Mouse (Mus musculus) hindbrain, embryonic 16.5 days (tissue): Measurements from ENCODE around the gene Aes. TPM values are rescaled to one million over a fixed set of nuclear protein-coding genes. Genes with fewer than 3 reads are reported as not detected.

Experiments
- ATAC-seq: fragments of 200-750 bp; cut with Nextera tagmentation; 2 replicates; pipeline ENCODE4 v1.8.0; 2017; ENCODE audit warnings: moderate TSS enrichment, moderate library complexity
- H3K27ac ChIP-seq: fragments of 300-500 bp; sonication (generic); 2 replicates; pipeline ENCODE4 v1.5.1; 2014; ENCODE audit warnings: low read depth, mild to moderate bottlenecking, control low read depth, low read length, moderate library complexity
- H3K27me3 ChIP-seq: fragments of 300-500 bp; sonication (generic); replicated peaks from 2 replicates; pipeline ENCODE4 v1.6.1; 2014; ENCODE audit warnings: low read length; ENCODE audit not compliant: control insufficient read depth, insufficient read depth
- H3K36me3 ChIP-seq: fragments of 300-500 bp; sonication (generic); 2 replicates; pipeline ENCODE4 v1.6.1; 2014; ENCODE audit warnings: mild to moderate bottlenecking, low read length, moderate library complexity, mixed read lengths; ENCODE audit not compliant: control insufficient read depth, insufficient read depth
- H3K4me1 ChIP-seq: fragments of 300-500 bp; sonication (generic); 2 replicates; pipeline ENCODE4 v1.6.1; 2014; ENCODE audit warnings: low read depth, low read length; ENCODE audit not compliant: control insufficient read depth, insufficient read depth
- H3K4me2 ChIP-seq: fragments of 300-500 bp; sonication (generic); 2 replicates; pipeline ENCODE4 v1.6.1; 2014; ENCODE audit warnings: mild to moderate bottlenecking, low read length, control low read depth, moderate library complexity
- H3K4me3 ChIP-seq: fragments of 300-500 bp; sonication (generic); 2 replicates; pipeline ENCODE4 v1.5.1; 2014; ENCODE audit warnings: mild to moderate bottlenecking, low read length, control low read depth, moderate library complexity
- H3K9ac ChIP-seq: fragments of 300-500 bp; sonication (generic); 2 replicates; pipeline ENCODE4 v1.6.1; 2014; ENCODE audit warnings: low read depth, mild to moderate bottlenecking, control low read depth, low read length, moderate library complexity
- H3K9me3 ChIP-seq: fragments of 300-500 bp; sonication (generic); 2 replicates; pipeline ENCODE4 v1.6.1; 2014; ENCODE audit warnings: mild to moderate bottlenecking, low read length, moderate library complexity; ENCODE audit not compliant: control insufficient read depth
- WGBS: fragments of 180-500 bp; shearing (Covaris S2); extraction: QIAGEN DNeasy Blood & Tissue Kit; methylation state at CpG from one replicate; pipeline ENCODE4 v1.1.7; 2014; 5-methylcytosine and 5-hydroxymethylcytosine counted together
- polyA plus RNA-seq: library from polyadenylated mRNA; unstranded; fragments of >200 nt; fragmentation: Nextera tagmentation; extraction: Ambion mirVana; gene quantifications from 2 replicates; pipeline ENCODE4 v1.2.1, GENCODE M21; 2015

Gene Aes
- polyA plus RNA-seq, 1 experiment from 2014 or later: 457 TPM

DNA sequence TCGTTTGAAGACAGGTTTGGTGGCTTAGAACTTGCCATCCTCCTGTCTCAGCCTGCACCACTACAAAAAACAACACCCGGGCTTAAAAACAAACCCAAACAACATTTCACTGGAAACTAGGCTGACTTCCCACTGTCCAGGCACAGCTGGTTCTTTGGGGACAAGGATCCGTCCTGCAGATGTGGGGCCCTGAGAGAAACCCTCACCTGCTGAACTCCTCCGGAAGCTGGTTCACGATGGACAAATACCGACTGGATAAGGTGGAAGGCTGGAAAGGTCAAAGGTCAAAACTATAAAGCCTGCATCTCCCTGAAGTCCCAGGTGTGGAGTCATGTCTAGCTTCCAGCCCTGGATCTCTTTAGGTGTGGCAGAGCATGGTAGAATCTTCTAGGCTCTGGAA lies 39.6 kb downstream of the Aes start:
- no peak for ATAC-seq
- Histone ChIP-seq H3K27ac (no peak overlapping the region), H3K4me3 (no peak overlapping the region), H3K4me2 (no peak overlapping the region), H3K4me1 (peaks cover 36% of the 10 kb centered on the region), H3K36me3 (no peaks in the 10 kb centered on the region), H3K9me3 (no peaks in the 10 kb centered on the region), H3K27me3 (peaks cover 9% of the 10 kb centered on the region), H3K9ac (no peak overlapping the region)
- 59% methylated on average over 6 of the region's 6 CpGs for WGBS

DNA sequence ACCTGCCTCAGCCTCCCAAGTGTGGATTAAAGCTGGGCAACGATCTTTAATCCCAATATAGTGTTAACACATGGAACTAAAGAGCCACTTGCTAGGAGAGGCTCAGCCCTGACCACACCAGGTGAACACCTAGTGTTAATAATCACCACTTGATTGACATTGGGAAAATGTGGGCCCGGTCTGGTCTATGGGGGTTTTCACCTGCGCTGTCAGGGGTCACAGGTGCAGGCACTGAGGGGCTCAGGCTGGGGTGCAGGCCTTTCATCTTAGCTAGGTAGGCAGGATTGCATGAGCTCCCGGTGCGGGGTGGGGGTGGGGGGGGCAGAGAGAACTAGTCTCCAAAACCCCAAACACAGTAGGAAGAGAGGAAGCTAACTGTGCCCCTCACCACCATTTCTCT lies 40.3 kb downstream of the Aes start:
- Histone ChIP-seq H3K36me3 (no peaks in the 10 kb centered on the region), H3K27me3 (peaks cover 4% of the 10 kb centered on the region), H3K9ac (no peak overlapping the region), H3K9me3 (no peaks in the 10 kb centered on the region), H3K4me3 (no peak overlapping the region), H3K27ac (no peak overlapping the region), H3K4me1 (peaks cover 37% of the 10 kb centered on the region), H3K4me2 (no peak overlapping the region)
- WGBS: 81% methylated on average over 5 of the region's 5 CpGs
- no peak for ATAC-seq

DNA sequence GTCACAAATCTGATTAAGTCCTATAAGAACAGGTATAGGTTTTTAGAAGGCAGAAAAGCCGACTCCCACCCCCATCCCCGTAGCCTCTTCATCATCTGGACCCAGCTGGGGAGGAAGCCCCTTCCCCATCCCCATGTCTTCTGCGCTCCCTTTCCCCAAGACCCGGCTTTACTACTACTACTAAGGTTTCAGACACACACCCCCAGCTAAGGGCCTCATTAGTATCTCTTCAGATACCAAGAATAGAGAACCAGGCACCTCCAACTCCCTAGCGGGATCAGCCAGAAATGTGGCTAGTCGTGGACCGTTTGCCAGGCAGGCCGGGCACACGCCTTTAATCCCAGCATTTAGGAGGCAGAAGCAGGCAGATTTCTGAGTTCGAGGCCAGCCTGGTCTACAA lies 40.8 kb downstream of the Aes start:
- no peak overlapping the region for H3K27ac ChIP-seq
- no peak overlapping the region for H3K4me3 ChIP-seq
- H3K36me3 ChIP-seq: no peaks in the 10 kb centered on the region
- peaks cover 4% of the 10 kb centered on the region for H3K27me3 ChIP-seq
- no peak overlapping the region for H3K9ac ChIP-seq
- peaks cover 40% of the 10 kb centered on the region for H3K4me1 ChIP-seq
- no peak for ATAC-seq
- H3K4me2 ChIP-seq: no peak overlapping the region
- H3K9me3 ChIP-seq: no peaks in the 10 kb centered on the region
- WGBS: 57% methylated on average over 10 of the region's 10 CpGs

DNA sequence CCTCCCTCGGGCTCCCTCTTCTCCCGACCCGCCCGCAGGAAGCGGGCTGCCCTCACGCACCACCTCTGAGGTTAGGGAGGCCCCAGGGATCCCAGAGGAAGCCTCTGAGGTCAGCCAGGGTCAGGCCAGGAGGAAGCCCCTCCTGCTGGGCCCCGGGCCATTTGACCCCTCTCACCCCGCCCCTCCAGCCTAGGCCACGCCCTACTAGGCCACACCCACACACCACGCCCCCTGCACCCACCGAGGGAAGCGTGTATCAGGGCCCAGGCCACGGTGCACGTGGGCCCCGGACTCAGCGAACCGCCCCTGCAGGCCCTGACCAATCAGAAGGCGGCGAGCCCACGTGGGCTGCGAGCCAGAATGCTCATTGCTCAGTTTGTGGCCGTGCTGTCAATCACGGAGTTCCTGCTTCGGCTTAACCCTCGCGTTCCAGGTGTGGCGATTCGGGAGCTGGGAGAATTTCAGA lies 41.5 kb downstream of the Aes start, which contains the start of gene Tle6:
Tle6 (minus strand) TSS at position 336 of the 466 bp plus-strand sequence.
- Histone ChIP-seq H3K36me3 (no peaks in the 10 kb centered on the region), H3K27ac (no peak within 1 kb of the TSS), H3K9ac (peak within 1 kb of the TSS; percentile 50; the same call in 1 of the 2 replicates), H3K4me1 (peaks cover 40% of the 10 kb centered on the region), H3K27me3 (peaks cover 4% of the 10 kb centered on the region), H3K9me3 (no peaks in the 10 kb centered on the region), H3K4me3 (peak within 1 kb of the TSS; percentile 35), H3K4me2 (peak within 1 kb of the TSS; percentile 72)
- peak; percentile 73 for ATAC-seq
- WGBS: under 1% methylated on average over 27 of the region's 28 CpGs

DNA sequence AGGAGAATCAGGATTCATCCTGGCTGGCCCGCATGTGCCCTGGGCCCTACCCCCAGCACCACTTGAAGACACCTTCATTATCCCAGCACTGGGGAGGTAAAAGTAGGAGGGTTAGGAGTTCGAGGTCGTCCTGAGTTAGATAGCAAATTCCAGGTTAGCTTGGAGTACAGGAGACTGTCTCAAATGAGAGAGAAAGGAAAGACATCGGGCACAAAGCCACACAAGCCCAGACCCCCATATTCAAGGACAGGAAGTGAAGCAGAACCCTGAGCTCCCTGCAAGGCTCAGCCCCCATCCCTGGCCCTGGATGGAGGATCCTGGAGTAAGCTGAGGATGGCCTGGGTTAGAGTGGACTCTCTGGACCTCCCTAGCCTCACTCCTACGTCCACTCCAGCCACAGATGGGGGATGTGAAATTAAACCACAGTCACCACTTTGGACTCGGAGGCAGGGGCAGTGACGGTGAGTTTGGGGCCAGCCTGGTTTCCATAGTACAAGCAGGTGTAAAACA lies 42.2 kb downstream of the Aes start:
- Histone ChIP-seq H3K9ac (no peak overlapping the region), H3K9me3 (no peaks in the 10 kb centered on the region), H3K27me3 (peaks cover 4% of the 10 kb centered on the region), H3K27ac (no peak overlapping the region), H3K4me3 (peak overlapping the region; percentile 35; the same call in 1 of the 2 replicates), H3K4me2 (peak overlapping the region; percentile 72), H3K4me1 (peaks cover 33% of the 10 kb centered on the region), H3K36me3 (no peaks in the 10 kb centered on the region)
- 25% methylated on average over 7 of the region's 7 CpGs for WGBS
- no peak for ATAC-seq

GRCm38 (mm10) chr10:81602741-81603151 lies 43.5 kb downstream of the Aes start:
- Histone ChIP-seq H3K27me3 (peaks cover 4% of the 10 kb centered on the region), H3K9me3 (no peaks in the 10 kb centered on the region), H3K4me3 (no peak overlapping the region), H3K4me1 (peaks cover 28% of the 10 kb centered on the region), H3K27ac (no peak overlapping the region), H3K4me2 (no peak overlapping the region), H3K9ac (no peak overlapping the region), H3K36me3 (no peaks in the 10 kb centered on the region)
- ATAC-seq: no peak
- 18% methylated on average over 4 of the region's 4 CpGs for WGBS

- ATAC-seq: 0 out of 2 replicates have a peak, but pooled peaks have one; percentile 7
- Histone ChIP-seq H3K4me1 (peaks cover 28% of the 10 kb centered on the region), H3K27me3 (peaks cover 4% of the 10 kb centered on the region), H3K4me2 (peak overlapping the region; percentile 59), H3K9ac (no peak overlapping the region), H3K36me3 (no peaks in the 10 kb centered on the region), H3K27ac (0 out of 2 replicates have a peak overlapping the region, but pooled peaks have one; percentile 52), H3K9me3 (no peaks in the 10 kb centered on the region), H3K4me3 (peak overlapping the region; percentile 18; the same call in 1 of the 2 replicates)
- 78% methylated on average over 12 of the region's 12 CpGs for WGBS
These were observed 45.0 kb downstream of the Aes start for GRCm38 (mm10) chr10:81604019-81604967.

GRCm38 (mm10) chr10:81604968-81605665 lies 45.8 kb downstream of the Aes start:
- no peaks in the 10 kb centered on the region for H3K9me3 ChIP-seq
- peaks cover 4% of the 10 kb centered on the region; the same call in 1 of the 2 replicates for H3K27me3 ChIP-seq
- ATAC-seq: peak; percentile 25
- H3K4me1 ChIP-seq: peaks cover 28% of the 10 kb centered on the region
- H3K4me3 ChIP-seq: peak overlapping the region; percentile 59
- peak overlapping the region; percentile 49 for H3K9ac ChIP-seq
- H3K4me2 ChIP-seq: peak overlapping the region; percentile 59
- WGBS: 19% methylated on average over 29 of the region's 29 CpGs
- H3K36me3 ChIP-seq: no peaks in the 10 kb centered on the region
- peak overlapping the region; percentile 83 for H3K27ac ChIP-seq

GRCm38 (mm10) chr10:81605666-81605973 lies 46.3 kb downstream of the Aes start:
- 4% methylated on average over 14 of the region's 14 CpGs for WGBS
- Histone ChIP-seq H3K4me1 (peaks cover 26% of the 10 kb centered on the region), H3K27ac (peak overlapping the region; percentile 83), H3K9me3 (no peaks in the 10 kb centered on the region), H3K36me3 (no peaks in the 10 kb centered on the region), H3K9ac (peak overlapping the region; percentile 49), H3K27me3 (peaks cover 4% of the 10 kb centered on the region; the same call in 1 of the 2 replicates), H3K4me2 (peak overlapping the region; percentile 59), H3K4me3 (peak overlapping the region; percentile 59)
- ATAC-seq: peak; percentile 5
